Mouse (Mus musculus) T-cell, adult 66 days (primary cell): ENCODE measurements around the gene Fmo2. TPM values are rescaled to one million over a fixed set of nuclear protein-coding genes. Genes with fewer than 3 reads are reported as not detected.

Experiments
- total RNA-seq, 2 experiments: library from RNA; stranded (reverse); gene quantifications; 3 replicates in 1 of 2; 4 replicates in 1 of 2; pipeline ENCODE4 v1.2.4; 2023

Gene Fmo2
- not detected for total RNA-seq

GRCm38 (mm10) chr1:162897838-162898811, at the start of gene Fmo2:
Fmo2 (minus strand) TSS chr1:162898726.

GRCm38 (mm10) chr1:162937415-162937814, 38.9 kb upstream of the Fmo2 start, which contains the start of gene Fmo6:
Fmo6 (minus strand) TSS chr1:162937515.

GRCm38 (mm10) chr1:162866280-162866681, 32.2 kb downstream of the Fmo2 start, which contains the start of gene Fmo1:
Fmo1 (minus strand) TSS chr1:162866610.

Other genes starting within 250 kb of the Fmo2 start
- gene Myocos, start 240.5 kb downstream of the Fmo2 start, total RNA-seq, result under 1 TPM in 1 of 2 experiments, not detected in 1; 0.77 TPM
- gene Prrc2c, start 158.2 kb downstream of the Fmo2 start, total RNA-seq, result 100 to 1,000 TPM; 515 to 538 TPM
- gene Fmo4, start 84.8 kb downstream of the Fmo2 start, total RNA-seq, result not detected
- not detected for gene Fmo1, start 32.1 kb downstream of the Fmo2 start, total RNA-seq
- gene Fmo6, start 38.8 kb upstream of the Fmo2 start, total RNA-seq, result not detected
- not detected for gene Fmo3, start 85.8 kb upstream of the Fmo2 start, total RNA-seq
- gene Mroh9, start 186.9 kb upstream of the Fmo2 start, total RNA-seq, result not detected